Mouse (Mus musculus): ENCODE results near the gene Gm42417. TPM values are rescaled to one million over a fixed set of nuclear protein-coding genes. Genes with fewer than 3 reads are reported as not detected.
A peak's percentile ranks its signal among the peaks of the same experiment; 100 is the strongest.

Gm42417 gene
- polyA plus RNA-seq, 1 experiment from 2014 or later = 0.33 TPM

DNA sequence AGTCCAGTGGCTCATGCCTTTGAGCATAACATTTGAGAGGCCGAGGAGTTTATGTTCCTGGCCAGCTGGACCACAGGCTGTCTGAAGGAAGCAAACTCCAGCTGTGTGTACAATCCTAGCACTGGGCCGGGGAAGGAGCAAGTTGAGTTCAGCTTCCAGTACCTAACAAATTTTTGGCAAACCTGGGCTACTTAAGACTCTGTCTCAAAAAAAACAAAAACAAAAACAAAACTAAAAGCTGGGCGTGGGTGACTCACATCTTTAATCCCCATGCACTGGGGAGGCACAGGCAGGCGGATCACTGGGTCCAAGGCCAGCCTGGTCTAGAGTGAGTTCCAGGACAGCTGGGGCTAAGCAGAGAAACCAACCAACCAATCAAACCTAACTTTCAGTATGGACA lies 29.5 kb upstream of the Gm42417 start:
- peak overlapping the region; percentile 71 for H3K27ac ChIP-seq (replicated peaks)
- no peaks in the 10 kb centered on the region for H3K9me3 ChIP-seq (ENCODE audit: control insufficient read depth, low read length)
- 43% methylated on average over 4 of the region's 4 CpGs for WGBS
- H3K4me3 ChIP-seq (ENCODE audit: low read depth, low read length) = no peak overlapping the region
- no peaks in the 10 kb centered on the region for H3K27me3 ChIP-seq (ENCODE audit: control insufficient read depth, insufficient read depth, low read length)
- DNase-seq (ENCODE audit: low spot score) (no peak), ATAC-seq (ENCODE audit: low FRiP score, low TSS enrichment) (no peak)
- H3K36me3 ChIP-seq (ENCODE audit: control insufficient read depth, insufficient read depth, low read length) = no peaks in the 10 kb centered on the region
- no peak overlapping the region for H3K9ac ChIP-seq (ENCODE audit: low read length)
- no peak overlapping the region for H3K4me2 ChIP-seq (replicated peaks; ENCODE audit: low read depth)
- H3K4me1 ChIP-seq (replicated peaks; ENCODE audit: control insufficient read depth, insufficient read depth) = peaks cover 17% of the 10 kb centered on the region
- no peak for TF ChIP-seq CTCF (IDR thresholded peaks at IDR 0.05; ENCODE audit: low read depth)

DNA sequence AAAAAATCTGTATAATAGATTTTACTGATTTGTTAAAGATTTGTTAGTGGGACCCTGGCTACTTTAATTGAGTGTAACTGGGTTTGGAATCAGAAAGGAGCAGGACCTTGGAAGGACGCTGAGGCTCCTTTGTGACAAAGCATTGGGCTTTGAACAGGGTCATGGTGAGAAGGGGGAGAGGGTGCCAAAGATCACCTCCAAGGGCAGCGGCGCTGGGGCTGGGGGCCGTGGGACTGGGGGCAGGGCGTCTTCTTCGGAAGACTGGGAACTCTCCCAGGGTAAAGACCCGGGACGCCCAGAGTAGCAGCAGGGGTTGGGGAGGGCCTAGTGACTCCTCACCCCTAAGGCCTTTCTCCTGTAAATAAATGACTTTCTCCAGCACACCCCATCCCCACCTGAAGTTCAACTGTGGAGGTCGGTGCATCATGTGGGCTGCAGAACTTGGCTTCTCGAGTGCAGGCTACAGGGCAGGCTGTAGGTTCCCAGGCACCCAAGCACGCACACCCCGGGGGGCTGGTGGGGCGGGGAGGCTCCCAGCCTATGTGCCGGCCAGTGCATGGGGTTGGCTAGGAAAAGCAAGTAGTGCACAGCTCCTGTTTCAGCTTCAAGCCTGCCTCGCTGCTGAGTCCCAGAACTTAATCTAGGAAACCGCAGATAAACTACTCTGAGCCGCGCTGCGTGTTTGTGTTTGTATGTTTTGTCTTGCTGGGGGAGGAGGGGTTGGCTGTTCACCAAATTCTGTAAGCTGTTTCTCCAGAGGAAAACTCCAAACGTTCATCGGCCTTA lies 28.8 kb upstream of the Gm42417 start:
- Histone ChIP-seq H3K4me2 (replicated peaks; ENCODE audit: low read depth) (no peak overlapping the region), H3K4me3 (ENCODE audit: low read depth, low read length) (no peak overlapping the region), H3K4me1 (replicated peaks; ENCODE audit: control insufficient read depth, insufficient read depth) (peaks cover 13% of the 10 kb centered on the region), H3K27me3 (ENCODE audit: control insufficient read depth, insufficient read depth, low read length) (no peaks in the 10 kb centered on the region), H3K36me3 (ENCODE audit: control insufficient read depth, insufficient read depth, low read length) (no peaks in the 10 kb centered on the region), H3K9me3 (ENCODE audit: control insufficient read depth, low read length) (no peaks in the 10 kb centered on the region), H3K27ac (replicated peaks) (peak overlapping the region; percentile 71), H3K9ac (ENCODE audit: low read length) (no peak overlapping the region)
- no peak for ATAC-seq (ENCODE audit: low FRiP score, low TSS enrichment)
- 38% methylated on average over 21 of the region's 21 CpGs for WGBS
- DNase-seq (ENCODE audit: low spot score) = no peak
- TF ChIP-seq EP300 (optimal IDR thresholded peaks at IDR 0.05) (no peak), CTCF (IDR thresholded peaks at IDR 0.05; ENCODE audit: low read depth) (no peak)

DNA sequence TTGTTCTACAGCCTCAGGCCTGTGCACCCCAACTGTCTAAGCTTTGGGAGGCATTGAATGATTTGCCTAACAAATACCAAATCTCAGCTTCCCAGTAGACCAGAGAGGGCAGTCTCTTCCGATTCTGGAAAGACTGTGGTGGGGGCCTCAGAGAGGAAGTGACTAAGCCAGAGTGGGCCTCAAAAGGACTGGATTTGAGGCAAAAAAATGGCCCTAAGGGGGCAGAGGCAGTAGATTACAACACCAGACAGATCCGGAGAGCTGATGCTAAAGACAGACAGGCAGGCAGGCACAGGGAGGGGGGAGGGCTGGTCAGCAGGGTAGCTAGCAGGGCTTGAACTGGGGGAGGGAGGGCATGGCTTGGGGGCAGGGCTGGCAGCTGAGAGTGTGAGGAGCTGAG lies 27.2 kb upstream of the Gm42417 start:
- no peak for ATAC-seq (ENCODE audit: low FRiP score, low TSS enrichment)
- DNase-seq (ENCODE audit: low spot score) = no peak
- no peak overlapping the region for H3K27ac ChIP-seq (replicated peaks)
- H3K36me3 ChIP-seq (ENCODE audit: control insufficient read depth, insufficient read depth, low read length) = no peaks in the 10 kb centered on the region
- peak; percentile 15; the same call in 1 of the 2 replicates for TF ChIP-seq CTCF (IDR thresholded peaks at IDR 0.05; ENCODE audit: low read depth)
- TF ChIP-seq EP300 (optimal IDR thresholded peaks at IDR 0.05) = no peak
- H3K4me2 ChIP-seq (replicated peaks; ENCODE audit: low read depth) = no peak overlapping the region
- H3K4me3 ChIP-seq (ENCODE audit: low read depth, low read length) = no peak overlapping the region
- no peak overlapping the region for H3K9ac ChIP-seq (ENCODE audit: low read length)
- no peaks in the 10 kb centered on the region for H3K27me3 ChIP-seq (ENCODE audit: control insufficient read depth, insufficient read depth, low read length)
- H3K9me3 ChIP-seq (ENCODE audit: control insufficient read depth, low read length) = no peaks in the 10 kb centered on the region
- peaks cover 13% of the 10 kb centered on the region for H3K4me1 ChIP-seq (replicated peaks; ENCODE audit: control insufficient read depth, insufficient read depth)
- WGBS = 27% methylated on average over 2 of the region's 2 CpGs

- Histone ChIP-seq H3K4me3 (ENCODE audit: low read depth, low read length) (no peak overlapping the region), H3K4me1 (replicated peaks; ENCODE audit: control insufficient read depth, insufficient read depth) (peaks cover 4% of the 10 kb centered on the region; the same call in 1 of the 2 replicates), H3K36me3 (ENCODE audit: control insufficient read depth, insufficient read depth, low read length) (no peaks in the 10 kb centered on the region), H3K27ac (replicated peaks) (no peak overlapping the region), H3K4me2 (replicated peaks; ENCODE audit: low read depth) (no peak overlapping the region), H3K9ac (ENCODE audit: low read length) (no peak overlapping the region), H3K27me3 (ENCODE audit: control insufficient read depth, insufficient read depth, low read length) (no peaks in the 10 kb centered on the region), H3K9me3 (ENCODE audit: control insufficient read depth, low read length) (no peaks in the 10 kb centered on the region)
- TF ChIP-seq EP300 (optimal IDR thresholded peaks at IDR 0.05) = no peak
- TF ChIP-seq CTCF (IDR thresholded peaks at IDR 0.05; ENCODE audit: low read depth) = no peak
- DNase-seq (ENCODE audit: low spot score) = no peak
- WGBS = 71% methylated on average over 6 of the region's 6 CpGs
- no peak for ATAC-seq (ENCODE audit: low FRiP score, low TSS enrichment)
Measured at GRCm38 (mm10) chr1:36564101-36564500, 24.9 kb upstream of the Gm42417 start.

DNA sequence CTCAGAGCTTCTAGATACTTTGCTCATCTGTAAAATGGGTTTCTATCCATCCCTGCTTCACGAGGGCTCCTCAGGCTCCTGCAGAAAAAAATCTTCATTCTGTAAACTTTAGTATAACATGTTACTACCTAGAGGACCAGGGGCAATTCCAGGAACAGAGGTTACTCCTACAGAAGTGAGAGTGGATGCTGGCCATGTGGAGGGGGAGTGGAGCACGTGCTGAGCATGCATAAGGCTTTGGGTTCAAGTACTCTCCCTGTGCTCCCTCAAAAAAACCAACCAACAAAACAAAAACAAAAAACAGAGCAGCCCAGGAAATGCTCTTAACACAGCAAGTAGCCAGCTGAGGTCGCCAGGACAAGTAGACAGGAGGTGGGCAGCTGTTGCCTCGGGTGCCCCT lies 24.4 kb upstream of the Gm42417 start:
- Histone ChIP-seq H3K27me3 (ENCODE audit: control insufficient read depth, insufficient read depth, low read length) (no peaks in the 10 kb centered on the region), H3K4me2 (replicated peaks; ENCODE audit: low read depth) (no peak overlapping the region), H3K27ac (replicated peaks) (no peak overlapping the region), H3K4me3 (ENCODE audit: low read depth, low read length) (no peak overlapping the region), H3K9me3 (ENCODE audit: control insufficient read depth, low read length) (no peaks in the 10 kb centered on the region), H3K36me3 (ENCODE audit: control insufficient read depth, insufficient read depth, low read length) (no peaks in the 10 kb centered on the region), H3K4me1 (replicated peaks; ENCODE audit: control insufficient read depth, insufficient read depth) (peaks cover under 1% of the 10 kb centered on the region; the same call in 1 of the 2 replicates), H3K9ac (ENCODE audit: low read length) (no peak overlapping the region)
- TF ChIP-seq CTCF (IDR thresholded peaks at IDR 0.05; ENCODE audit: low read depth) (no peak), EP300 (optimal IDR thresholded peaks at IDR 0.05) (no peak)
- WGBS = 78% methylated on average over 4 of the region's 4 CpGs
- DNase-seq (ENCODE audit: low spot score) (no peak), ATAC-seq (ENCODE audit: low FRiP score, low TSS enrichment) (no peak)

DNA sequence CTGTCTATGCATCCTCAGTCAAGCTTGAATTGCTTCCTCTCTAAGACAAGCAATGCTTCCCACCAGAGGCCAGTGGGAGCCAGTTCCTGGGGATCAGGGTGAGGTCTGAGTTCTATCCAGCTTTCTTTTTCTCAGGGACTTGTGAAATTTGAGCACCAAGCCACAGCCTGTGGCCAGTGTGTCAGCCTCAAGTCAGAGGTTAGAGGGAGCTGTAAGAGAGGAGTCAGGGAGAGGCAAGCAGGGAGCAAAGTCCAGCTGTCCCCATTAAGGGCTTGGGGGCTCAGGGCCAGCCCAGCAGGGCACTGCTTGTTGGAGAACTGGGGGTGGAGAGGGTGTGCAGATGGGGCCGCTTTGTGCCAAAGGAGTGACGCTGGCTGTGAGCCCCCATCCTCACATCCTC lies 24.0 kb upstream of the Gm42417 start:
- ATAC-seq (ENCODE audit: low FRiP score, low TSS enrichment) (no peak), DNase-seq (ENCODE audit: low spot score) (no peak)
- 84% methylated on average over 2 of the region's 2 CpGs for WGBS
- Histone ChIP-seq H3K27ac (replicated peaks) (no peak overlapping the region), H3K27me3 (ENCODE audit: control insufficient read depth, insufficient read depth, low read length) (no peaks in the 10 kb centered on the region), H3K4me2 (replicated peaks; ENCODE audit: low read depth) (no peak overlapping the region), H3K9me3 (ENCODE audit: control insufficient read depth, low read length) (no peaks in the 10 kb centered on the region), H3K36me3 (ENCODE audit: control insufficient read depth, insufficient read depth, low read length) (no peaks in the 10 kb centered on the region), H3K4me1 (replicated peaks; ENCODE audit: control insufficient read depth, insufficient read depth) (no peaks in the 10 kb centered on the region; the same call in 1 of the 2 replicates), H3K9ac (ENCODE audit: low read length) (no peak overlapping the region), H3K4me3 (ENCODE audit: low read depth, low read length) (no peak overlapping the region)
- TF ChIP-seq EP300 (optimal IDR thresholded peaks at IDR 0.05) (no peak), CTCF (IDR thresholded peaks at IDR 0.05; ENCODE audit: low read depth) (no peak)
